Mouse (Mus musculus): ENCODE results near the gene Atcay. TPM values are rescaled to one million over a fixed set of nuclear protein-coding genes. Genes with fewer than 3 reads are reported as not detected.
"Not testable (repeated sequence)": the region's sequence is repeated elsewhere in the genome, so short reads cannot be mapped to it uniquely, and the experiment has no call there.

Gene Atcay
- polyA plus RNA-seq, 1 experiment from 2014 or later = 6.7 TPM

DNA sequence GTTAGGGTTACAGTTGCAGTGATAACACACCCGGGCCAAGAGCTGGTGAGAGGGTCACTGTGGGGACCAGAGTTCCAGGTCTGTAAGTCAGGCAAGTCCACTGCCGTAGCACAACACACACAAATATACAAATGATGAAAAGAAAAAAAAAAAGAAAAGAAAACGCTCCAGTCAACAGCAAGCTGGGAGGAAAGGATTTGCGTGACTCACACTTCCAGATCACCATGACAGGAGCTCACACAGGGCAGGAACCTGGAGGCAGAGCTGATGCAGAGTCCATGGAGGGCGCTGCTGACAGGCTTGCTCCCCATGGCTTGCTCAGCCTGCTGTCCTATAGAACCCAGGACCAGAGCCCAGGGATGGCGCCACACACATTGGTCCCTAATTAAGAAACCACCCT lies 3.6 kb upstream of the Atcay start:
- no peaks in the 10 kb centered on the region for H3K36me3 ChIP-seq (replicated peaks)
- 81% methylated on average over 6 of the region's 6 CpGs for WGBS
- H3K27ac ChIP-seq = no peak overlapping the region
- DNase-seq (ENCODE audit: extremely low spot score, low spot score) = no peak
- H3K27me3 ChIP-seq (ENCODE audit: poor library complexity, severe bottlenecking) = peaks cover 68% of the 10 kb centered on the region
- peaks cover 57% of the 10 kb centered on the region for H3K4me1 ChIP-seq
- peak overlapping the region; percentile 87 for H3K4me3 ChIP-seq
- no peaks in the 10 kb centered on the region for H3K9me3 ChIP-seq

DNA sequence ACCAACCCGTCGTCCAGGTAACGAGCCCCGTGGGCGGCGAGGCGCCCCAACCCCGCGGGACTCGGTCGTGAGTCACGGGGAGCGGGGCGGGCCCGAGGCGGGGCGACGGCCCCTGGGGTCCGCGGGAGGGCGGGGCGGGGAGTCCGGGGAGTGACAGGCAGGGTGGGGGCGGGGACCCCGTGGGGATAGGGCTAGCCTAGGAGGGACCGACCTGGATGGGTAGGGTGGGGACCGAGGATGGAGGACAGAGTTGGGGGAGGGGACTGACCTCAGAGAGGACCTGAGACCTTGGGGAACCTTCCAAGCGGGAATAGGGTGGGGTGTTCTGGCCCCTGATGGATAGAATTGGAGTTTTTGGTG lies 2.6 kb upstream of the Atcay start:
- under 1% methylated on average over 28 of the region's 28 CpGs for WGBS
- Histone ChIP-seq H3K27me3 (ENCODE audit: poor library complexity, severe bottlenecking) (peaks cover 68% of the 10 kb centered on the region), H3K4me3 (peak overlapping the region; percentile 87), H3K36me3 (replicated peaks) (no peaks in the 10 kb centered on the region), H3K9me3 (no peaks in the 10 kb centered on the region), H3K27ac (peak overlapping the region; percentile 92), H3K4me1 (peaks cover 55% of the 10 kb centered on the region)
- no peak for DNase-seq (ENCODE audit: extremely low spot score, low spot score)

DNA sequence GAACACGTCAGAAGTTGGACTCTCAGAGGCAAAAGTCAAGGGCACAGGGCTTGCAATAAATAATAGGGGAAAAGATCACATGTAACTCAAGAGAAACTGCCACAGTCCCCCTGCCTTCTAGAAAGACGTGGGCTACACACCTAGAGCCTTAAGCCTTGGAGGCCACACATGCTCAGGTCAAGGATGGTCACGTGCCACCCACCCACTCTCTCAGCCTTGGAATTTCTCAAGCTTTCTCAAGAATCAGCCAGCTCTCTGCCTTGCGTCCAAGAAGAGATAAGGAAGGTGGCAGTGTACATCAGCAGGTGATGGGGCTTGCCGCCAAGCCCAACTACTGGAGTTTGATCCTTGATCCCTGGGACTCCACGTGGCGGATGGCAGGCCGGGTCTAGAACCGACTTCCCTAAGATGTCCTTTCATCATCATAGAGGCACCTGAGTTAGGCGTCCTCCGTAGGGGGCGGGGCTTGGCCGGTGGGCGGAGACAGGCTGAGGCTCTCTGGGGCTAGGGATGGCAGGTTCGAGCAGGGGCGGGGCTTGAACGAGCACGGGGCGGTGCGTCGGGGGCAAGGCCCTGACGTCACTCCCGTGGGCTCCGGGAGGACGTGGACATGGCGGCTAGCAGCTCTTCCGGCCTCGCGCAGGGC lies 2.1 kb upstream of the Atcay start, which contains the start of gene Zfr2:
Zfr2 (plus strand) TSS at position 576 of the 646 bp plus-strand sequence.
- H3K4me3 ChIP-seq = peak within 1 kb of the TSS; percentile 87
- H3K9me3 ChIP-seq = no peaks in the 10 kb centered on the region
- peaks cover 67% of the 10 kb centered on the region for H3K27me3 ChIP-seq (ENCODE audit: poor library complexity, severe bottlenecking)
- no peaks in the 10 kb centered on the region for H3K36me3 ChIP-seq (replicated peaks)
- peak within 1 kb of the TSS; percentile 92 for H3K27ac ChIP-seq
- peaks cover 50% of the 10 kb centered on the region for H3K4me1 ChIP-seq
- WGBS = 10% methylated on average over 29 of the region's 29 CpGs
- DNase-seq (ENCODE audit: extremely low spot score, low spot score) = peak; percentile 90

DNA sequence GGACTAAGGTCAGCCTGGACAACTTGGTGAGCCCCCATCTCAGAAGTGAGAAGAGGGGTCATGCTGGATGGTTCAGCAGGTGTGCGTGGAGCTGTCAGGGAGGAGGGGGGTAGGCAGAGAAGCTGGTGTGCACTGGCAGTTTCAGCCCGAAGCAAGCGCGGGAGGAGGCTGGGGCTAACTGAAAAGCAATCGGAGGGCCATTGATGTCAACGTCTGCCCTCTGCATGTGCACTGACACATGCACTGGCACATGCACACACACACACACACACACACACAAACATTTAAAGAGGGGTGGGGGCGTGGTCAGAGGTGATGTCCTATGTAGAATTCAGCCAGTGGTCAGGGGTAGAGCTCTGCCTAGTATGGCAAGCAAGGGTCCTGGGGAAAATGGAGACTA lies 803 bp upstream of the Atcay start:
- Histone ChIP-seq H3K27me3 (ENCODE audit: poor library complexity, severe bottlenecking) (peaks cover 55% of the 10 kb centered on the region), H3K4me3 (peak overlapping the region; percentile 57), H3K4me1 (peaks cover 40% of the 10 kb centered on the region), H3K27ac (peak overlapping the region; percentile 48; the same call in 1 of the 2 replicates), H3K9me3 (no peaks in the 10 kb centered on the region), H3K36me3 (replicated peaks) (no peaks in the 10 kb centered on the region)
- 53% methylated on average over 7 of the region's 7 CpGs for WGBS
- DNase-seq (ENCODE audit: extremely low spot score, low spot score) = no peak

DNA sequence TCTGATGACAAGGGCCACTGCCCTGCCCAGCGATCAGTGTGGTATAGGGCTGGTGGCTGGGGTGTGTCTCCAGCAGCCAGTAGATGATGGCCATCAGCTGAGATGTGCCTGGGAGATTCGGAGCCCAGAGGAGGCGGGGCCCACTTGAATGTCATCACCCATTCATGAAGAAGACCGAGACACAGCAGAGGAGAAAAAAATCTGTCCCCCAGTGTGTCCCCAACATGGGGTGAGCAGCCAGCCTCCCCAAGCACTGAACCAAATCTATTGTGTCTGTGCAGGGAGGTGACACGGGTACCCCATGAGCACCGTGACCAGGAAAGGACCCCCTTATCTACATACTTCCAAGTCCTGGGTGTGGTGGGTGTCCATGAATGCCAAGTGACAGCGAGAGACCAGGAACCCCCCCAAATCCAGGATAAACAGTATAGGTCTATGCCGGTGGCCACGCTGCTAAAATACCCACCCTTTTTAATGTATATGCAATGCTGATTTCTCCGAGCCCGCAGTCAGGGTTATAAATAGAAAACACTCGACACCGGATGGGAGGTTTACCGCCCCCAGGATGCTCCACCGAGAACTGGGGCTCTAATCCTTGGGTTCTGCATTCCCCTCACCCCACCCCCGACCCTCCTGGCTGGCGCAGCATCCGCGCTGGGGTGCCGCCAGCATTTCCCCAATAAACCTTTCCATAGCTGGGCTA lies 747 bp downstream of the Atcay start:
- peak overlapping the region; percentile 78 for H3K27ac ChIP-seq
- peaks cover 50% of the 10 kb centered on the region for H3K27me3 ChIP-seq (ENCODE audit: poor library complexity, severe bottlenecking)
- H3K36me3 ChIP-seq (replicated peaks) = no peaks in the 10 kb centered on the region
- no peaks in the 10 kb centered on the region for H3K9me3 ChIP-seq
- WGBS = 15% methylated on average over 20 of the region's 20 CpGs
- H3K4me1 ChIP-seq = peaks cover 40% of the 10 kb centered on the region
- DNase-seq (ENCODE audit: extremely low spot score, low spot score) = no peak
- peak overlapping the region; percentile 57 for H3K4me3 ChIP-seq

DNA sequence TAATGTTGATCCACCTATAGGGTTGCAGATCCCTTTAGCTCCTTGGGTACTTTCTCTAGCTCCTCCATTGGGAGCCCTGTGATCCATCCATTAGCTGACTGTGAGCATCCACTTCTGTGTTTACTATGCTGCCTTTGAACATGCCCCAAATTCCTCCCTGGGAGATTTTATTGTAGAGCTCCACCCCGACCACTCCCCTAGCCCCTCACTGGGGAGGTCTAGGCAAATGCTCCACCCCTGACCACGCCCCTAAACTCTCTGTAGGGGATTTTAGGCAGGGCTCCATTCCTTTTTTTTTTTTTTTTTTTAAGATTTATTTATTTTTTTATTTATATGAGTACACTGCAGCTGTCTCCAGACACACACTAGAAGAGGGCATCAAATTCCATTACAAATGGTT lies 6.9 kb downstream of the Atcay start:
- not testable (repeated sequence) for H3K9me3 ChIP-seq; H3K36me3 ChIP-seq (replicated peaks); DNase-seq (ENCODE audit: extremely low spot score, low spot score); H3K27me3 ChIP-seq (ENCODE audit: poor library complexity, severe bottlenecking); H3K4me3 ChIP-seq; H3K27ac ChIP-seq; H3K4me1 ChIP-seq
- WGBS = 71% methylated on average over 2 of the region's 2 CpGs

DNA sequence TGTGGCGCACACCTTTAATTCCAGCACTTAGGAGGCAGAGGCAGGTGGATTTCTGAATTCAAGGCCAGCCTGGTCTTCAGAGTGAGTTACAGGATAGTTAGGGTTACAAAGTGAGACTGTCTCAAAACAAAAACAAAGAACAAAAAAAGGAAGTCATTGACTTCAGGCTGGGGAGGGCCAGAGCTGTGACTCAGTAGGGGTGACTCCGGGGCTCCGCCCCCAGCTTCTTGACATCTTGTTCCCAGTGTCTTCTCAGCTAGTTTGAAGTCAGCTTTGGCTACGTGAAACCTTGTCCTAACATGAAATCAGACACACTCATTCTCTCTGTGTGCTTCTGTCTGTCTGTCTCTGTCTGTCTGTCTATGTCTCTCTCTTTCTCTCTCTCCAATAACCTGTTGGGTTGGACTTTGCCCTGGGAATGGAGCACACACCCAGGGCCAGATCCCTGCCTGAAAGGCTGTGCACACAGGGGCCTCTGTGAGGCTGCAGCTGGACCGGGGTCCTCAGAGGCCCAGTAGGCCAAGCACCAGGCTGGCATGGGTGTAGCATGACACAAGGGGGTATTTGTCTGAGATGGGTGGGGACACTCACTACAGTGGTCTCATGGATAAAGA lies 9.1 kb downstream of the Atcay start:
- Histone ChIP-seq H3K9me3 (no peaks in the 10 kb centered on the region), H3K27me3 (ENCODE audit: poor library complexity, severe bottlenecking) (no peaks in the 10 kb centered on the region), H3K4me1 (no peaks in the 10 kb centered on the region), H3K4me3 (no peak overlapping the region), H3K36me3 (replicated peaks) (no peaks in the 10 kb centered on the region; the same call in 1 of the 2 replicates), H3K27ac (no peak overlapping the region)
- no peak for DNase-seq (ENCODE audit: extremely low spot score, low spot score)
- 85% methylated on average over 5 of the region's 5 CpGs for WGBS

DNA sequence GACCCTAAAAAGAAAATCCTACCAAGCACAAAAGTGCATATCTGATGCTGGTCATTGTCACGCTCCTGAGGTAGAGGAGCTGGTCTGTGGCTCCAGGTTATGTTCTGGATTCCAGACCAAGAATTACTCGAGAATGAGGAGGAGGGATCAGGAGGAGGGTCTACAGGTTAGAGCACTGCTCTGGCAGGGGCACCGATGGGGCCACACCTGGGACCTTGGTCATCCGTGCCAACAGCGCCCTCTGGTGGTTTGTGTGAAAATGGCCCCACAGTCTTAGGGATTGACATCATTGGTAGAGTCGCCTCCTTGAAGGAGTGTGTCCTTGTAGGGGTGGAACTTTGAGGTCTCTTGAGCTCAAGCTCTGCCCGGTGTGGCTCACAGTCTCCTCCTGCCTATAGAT lies 12.7 kb downstream of the Atcay start:
- peak; percentile 54 for DNase-seq (ENCODE audit: extremely low spot score, low spot score)
- Histone ChIP-seq H3K27ac (no peak overlapping the region), H3K9me3 (no peaks in the 10 kb centered on the region), H3K4me3 (no peak overlapping the region), H3K4me1 (no peaks in the 10 kb centered on the region), H3K36me3 (replicated peaks) (peaks cover 8% of the 10 kb centered on the region), H3K27me3 (ENCODE audit: poor library complexity, severe bottlenecking) (no peaks in the 10 kb centered on the region)
- 39% methylated on average over 7 of the region's 7 CpGs for WGBS

DNA sequence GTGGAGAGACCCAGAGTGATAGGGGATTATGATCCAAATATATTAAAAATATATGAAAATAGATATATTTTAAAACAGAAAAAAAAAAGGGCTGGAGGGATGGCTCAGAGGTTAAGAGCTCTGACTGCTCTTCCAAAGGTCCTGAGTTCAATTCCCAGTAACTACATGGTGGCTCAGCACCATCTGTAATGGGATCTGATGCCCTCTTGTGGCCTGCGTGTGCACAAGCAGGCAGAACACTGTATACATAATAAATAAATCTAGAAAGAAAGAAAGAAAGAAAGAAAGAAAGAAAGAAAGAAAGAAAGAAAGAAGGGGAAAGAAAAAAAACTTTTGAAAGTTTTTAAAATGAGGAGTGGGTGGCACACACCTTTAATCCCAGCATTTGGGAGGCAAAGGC lies 13.4 kb downstream of the Atcay start:
- H3K9me3 ChIP-seq; DNase-seq (ENCODE audit: extremely low spot score, low spot score); H3K27me3 ChIP-seq (ENCODE audit: poor library complexity, severe bottlenecking); H3K27ac ChIP-seq; H3K4me3 ChIP-seq; H3K4me1 ChIP-seq: not testable (repeated sequence)
- 38% methylated on average over 1 of the region's 1 CpGs for WGBS
- H3K36me3 ChIP-seq (replicated peaks) = peaks cover 15% of the 10 kb centered on the region

DNA sequence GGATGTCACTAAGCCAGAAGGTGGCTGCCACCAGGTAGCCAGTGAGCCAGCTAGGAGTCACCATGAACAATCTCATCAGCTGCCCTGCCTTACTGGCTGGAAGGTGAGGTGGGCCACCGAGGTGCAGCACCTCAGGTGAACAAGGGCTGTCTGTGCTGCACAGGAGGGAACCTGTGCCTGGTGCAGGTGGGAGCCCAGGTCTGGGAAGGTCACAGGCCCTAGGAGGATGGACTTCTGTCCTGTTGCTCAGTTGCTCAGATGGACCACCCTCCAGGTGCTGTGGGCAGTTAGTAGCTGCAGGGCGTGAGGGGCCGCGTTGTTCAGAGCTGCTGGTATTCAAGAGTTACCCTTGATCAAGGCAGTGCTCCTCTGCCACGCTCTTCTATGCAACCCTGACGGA lies 13.8 kb downstream of the Atcay start:
- peaks cover 20% of the 10 kb centered on the region for H3K36me3 ChIP-seq (replicated peaks)
- no peak overlapping the region for H3K27ac ChIP-seq
- H3K27me3 ChIP-seq (ENCODE audit: poor library complexity, severe bottlenecking) = no peaks in the 10 kb centered on the region
- peaks cover 4% of the 10 kb centered on the region; the same call in 1 of the 2 replicates for H3K9me3 ChIP-seq
- DNase-seq (ENCODE audit: extremely low spot score, low spot score) = no peak
- H3K4me1 ChIP-seq = no peaks in the 10 kb centered on the region
- H3K4me3 ChIP-seq = no peak overlapping the region
- 91% methylated on average over 6 of the region's 6 CpGs for WGBS

DNA sequence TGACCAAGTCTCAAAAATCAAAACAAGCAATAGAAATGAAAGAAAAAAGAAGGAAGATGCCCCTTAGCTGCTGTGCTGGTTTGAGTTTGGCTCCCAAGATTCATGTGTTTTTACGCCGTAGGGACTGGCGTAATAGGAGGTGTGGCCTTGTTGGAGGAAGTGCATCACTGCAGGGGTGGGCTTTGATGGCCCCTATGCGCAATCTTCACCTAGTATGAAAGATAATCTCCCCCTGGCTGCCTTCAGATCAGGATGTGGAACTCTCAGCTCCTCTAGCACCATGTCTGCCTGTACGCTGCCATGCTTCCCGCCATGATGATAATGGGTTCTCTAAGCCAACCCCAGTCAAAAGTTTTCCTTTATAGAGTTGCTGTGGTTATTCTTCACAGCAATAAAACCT lies 14.4 kb downstream of the Atcay start:
- Histone ChIP-seq H3K27ac (no peak overlapping the region), H3K27me3 (ENCODE audit: poor library complexity, severe bottlenecking) (no peaks in the 10 kb centered on the region), H3K36me3 (replicated peaks) (peaks cover 24% of the 10 kb centered on the region), H3K9me3 (peaks cover 6% of the 10 kb centered on the region; the same call in 1 of the 2 replicates), H3K4me1 (no peaks in the 10 kb centered on the region), H3K4me3 (no peak overlapping the region)
- no peak for DNase-seq (ENCODE audit: extremely low spot score, low spot score)
- 91% methylated on average over 6 of the region's 6 CpGs for WGBS

DNA sequence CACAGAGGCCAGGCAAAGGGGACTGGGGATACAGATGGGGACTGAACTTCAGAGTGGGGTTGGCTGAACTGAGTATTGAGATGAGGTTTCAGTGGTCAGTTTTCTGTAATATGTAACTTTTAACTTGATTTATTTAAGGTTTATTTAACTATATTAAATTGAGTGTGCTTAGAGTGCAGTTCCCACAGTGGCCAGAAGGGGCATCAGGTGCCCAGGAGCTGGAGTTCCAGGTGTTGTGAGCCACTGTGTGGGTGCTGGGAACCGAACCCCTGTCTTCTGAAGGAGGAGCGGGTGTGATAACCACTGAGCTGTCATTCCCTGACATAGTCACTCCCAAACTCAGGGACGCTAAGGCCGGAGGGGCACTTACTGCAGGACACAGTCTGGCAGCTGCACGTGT lies 20.5 kb downstream of the Atcay start:
- no peak for DNase-seq (ENCODE audit: extremely low spot score, low spot score)
- no peak overlapping the region for H3K4me3 ChIP-seq
- H3K27ac ChIP-seq = no peak overlapping the region
- no peaks in the 10 kb centered on the region for H3K27me3 ChIP-seq (ENCODE audit: poor library complexity, severe bottlenecking)
- H3K4me1 ChIP-seq = no peaks in the 10 kb centered on the region
- WGBS = 97% methylated on average over 5 of the region's 5 CpGs
- H3K9me3 ChIP-seq = peaks cover 14% of the 10 kb centered on the region; the same call in 1 of the 2 replicates
- peaks cover 38% of the 10 kb centered on the region for H3K36me3 ChIP-seq (replicated peaks)

DNA sequence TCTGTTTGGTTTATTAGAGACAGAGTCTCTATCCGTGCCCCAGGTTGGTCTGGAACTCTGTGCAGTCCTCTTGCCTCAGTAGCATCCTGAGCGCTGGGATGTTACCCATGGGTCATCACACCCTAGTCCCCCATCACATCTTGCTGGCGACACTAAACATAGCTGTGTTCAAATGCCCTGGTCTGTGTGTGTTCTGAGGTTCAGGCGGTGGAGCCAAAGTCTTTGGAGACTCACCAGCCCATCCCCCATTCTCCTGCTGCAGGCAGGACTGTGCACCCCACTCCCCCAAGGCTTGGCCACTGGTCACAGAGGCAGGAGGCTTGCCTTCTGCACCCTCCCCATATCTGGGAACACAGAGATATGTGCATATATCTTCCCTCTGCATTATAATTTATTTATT lies 26.5 kb downstream of the Atcay start:
- Histone ChIP-seq H3K27me3 (ENCODE audit: poor library complexity, severe bottlenecking) (peaks cover 18% of the 10 kb centered on the region), H3K27ac (no peak overlapping the region), H3K4me1 (peaks cover 10% of the 10 kb centered on the region), H3K9me3 (no peaks in the 10 kb centered on the region), H3K36me3 (replicated peaks) (no peaks in the 10 kb centered on the region), H3K4me3 (no peak overlapping the region)
- no peak for DNase-seq (ENCODE audit: extremely low spot score, low spot score)
- 68% methylated on average over 4 of the region's 4 CpGs for WGBS
